21 mouse cellular contexts compared by ENCODE assay signal in genomic region chr4:107120676-107121075, GRCm38 (mm10). TPM values are rescaled to one million over a fixed set of nuclear protein-coding genes. Genes with fewer than 3 reads are reported as not detected.
A peak's percentile ranks its signal among the peaks of the same experiment; 100 is the strongest.
DNase-seq lines count a peak whose midpoint lies in the region; ATAC-seq lines count a peak whose summit lies in the region.
"Had no signal": no experiment of that assay in that cellular context is flagged by ENCODE, and none has a peak within 500 bp of the region (broad histone marks: within the 10 kb centered on the region; RNA-seq: fewer than 3 reads in every experiment).

No protein-coding gene starts in this region.

- DNase-seq in forebrain, embryonic 10.5 days (ENCODE audit: extremely low spot score, low spot score): no peak
- DNase-seq in kidney, postnatal 4 days: no peak
- DNase-seq in urinary bladder, postnatal 14 days (ENCODE audit: low spot score): peak; percentile 24
- DNase-seq in urinary bladder, adult 18-20 months (ENCODE audit: low spot score in 2 of 2): no peak
- DNase-seq in frontal cortex, adult 2 months (ENCODE audit: extremely low spot score in 1 of 2, low spot score in 1 of 2): no peak
- no peak for DNase-seq in layer of hippocampus, postnatal 25 days (ENCODE audit: extremely low spot score in 1 of 2, low spot score in 1 of 2)
- DNase-seq: layer of hippocampus, postnatal 36 days; lung, adult 2 months; thymus, postnatal 25 days had no signal

- 0 out of 2 replicates have a peak, but pooled peaks cover 4% of the 10 kb centered on the region for H3K27me3 ChIP-seq in forebrain, embryonic 10.5 days (ENCODE audit: poor library complexity, severe bottlenecking)
- H3K27me3 ChIP-seq in forebrain, embryonic 12.5 days: peaks cover 3% of the 10 kb centered on the region; the same call in 1 of the 2 replicates
- no peaks in the 10 kb centered on the region for H3K27me3 ChIP-seq in kidney, embryonic 15.5 days
- H3K27me3 ChIP-seq: forebrain, embryonic 15.5 days had no signal

- H3K4me3 ChIP-seq in forebrain, embryonic 10.5 days: no peak overlapping the region
- H3K4me3 ChIP-seq in forebrain, embryonic 12.5 days (replicated peaks): no peak overlapping the region
- no peak overlapping the region for H3K4me3 ChIP-seq in kidney, embryonic 15.5 days (replicated peaks)
- H3K4me3 ChIP-seq: forebrain, embryonic 15.5 days; heart, adult 2 months; liver, embryonic 12.5 days had no signal

- peak overlapping the region; percentile 83 for H3K27ac ChIP-seq in forebrain, embryonic 10.5 days
- no peak overlapping the region for H3K27ac ChIP-seq in forebrain, embryonic 12.5 days
- H3K27ac ChIP-seq in kidney, embryonic 15.5 days: 0 out of 2 replicates have a peak overlapping the region, but pooled peaks have one; percentile 37
- H3K27ac ChIP-seq: forebrain, embryonic 15.5 days; heart, adult 2 months; liver, embryonic 12.5 days had no signal

- ATAC-seq in forebrain, embryonic 12.5 days (ENCODE audit: low FRiP score): no peak
- ATAC-seq in kidney, embryonic 15.5 days (replicated peaks; ENCODE audit: low FRiP score): no peak
- ATAC-seq: forebrain, embryonic 15.5 days had no signal

- H3K4me1 ChIP-seq in forebrain, embryonic 10.5 days: peaks cover 36% of the 10 kb centered on the region
- peaks cover 24% of the 10 kb centered on the region for H3K4me1 ChIP-seq in forebrain, embryonic 12.5 days
- peaks cover 16% of the 10 kb centered on the region; the same call in 1 of the 2 replicates for H3K4me1 ChIP-seq in kidney, embryonic 15.5 days

- no peaks in the 10 kb centered on the region for H3K36me3 ChIP-seq in forebrain, embryonic 10.5 days (replicated peaks)
- no peaks in the 10 kb centered on the region for H3K36me3 ChIP-seq in forebrain, embryonic 12.5 days (replicated peaks)
- no peaks in the 10 kb centered on the region for H3K36me3 ChIP-seq in kidney, embryonic 15.5 days
- H3K36me3 ChIP-seq: forebrain, embryonic 15.5 days; liver, embryonic 12.5 days had no signal

- H3K9ac ChIP-seq in forebrain, embryonic 12.5 days: no peak overlapping the region
- H3K9ac ChIP-seq in kidney, embryonic 15.5 days: no peak overlapping the region
- H3K9ac ChIP-seq: forebrain, embryonic 15.5 days; liver, embryonic 12.5 days had no signal

- WGBS in forebrain, embryonic 10.5 days: 94% methylated on average over 6 of the region's 6 CpGs
- WGBS in forebrain, embryonic 12.5 days: 93% methylated on average over 6 of the region's 6 CpGs
- 89% methylated on average over 6 of the region's 6 CpGs for WGBS in kidney, embryonic 15.5 days

- no peaks in the 10 kb centered on the region for H3K9me3 ChIP-seq in forebrain, embryonic 10.5 days
- no peaks in the 10 kb centered on the region for H3K9me3 ChIP-seq in forebrain, embryonic 12.5 days
- H3K9me3 ChIP-seq in kidney, embryonic 15.5 days (replicated peaks): no peaks in the 10 kb centered on the region
- H3K9me3 ChIP-seq: forebrain, embryonic 15.5 days; liver, embryonic 12.5 days had no signal

- no peak overlapping the region for H3K4me2 ChIP-seq in forebrain, embryonic 12.5 days
- no peak overlapping the region for H3K4me2 ChIP-seq in kidney, embryonic 15.5 days
- H3K4me2 ChIP-seq: forebrain, embryonic 15.5 days; liver, embryonic 12.5 days had no signal

RNA-seq across cellular contexts. Expression of gene Cdcp2, which starts 24.0 kb away (rescaled TPM):
- 0.06 TPM in 1 of 2 replicates, not detected in the other for polyA plus RNA-seq in forebrain, embryonic 10.5 days (2016; fragmentation: Nextera tagmentation; extraction: Ambion mirVana)
- polyA plus RNA-seq in forebrain, embryonic 12.5 days (2016; fragmentation: Nextera tagmentation; extraction: Ambion mirVana): not detected in 2 replicates
- 0.08 and 0.12 TPM in 2 replicates for polyA plus RNA-seq in kidney, embryonic 15.5 days (2015; fragmentation: Nextera tagmentation; extraction: Ambion mirVana)
- polyA plus RNA-seq in frontal cortex, adult 2 months (2012; rRNA removed): 0.06 TPM in 1 of 2 replicates, not detected in the other
- not detected for total RNA-seq in layer of hippocampus, postnatal 25 days (2021)
- total RNA-seq: adrenal gland, adult 2 months; gastrocnemius, postnatal 25 days; heart, adult 2 months; heart, postnatal 4 days; layer of hippocampus, adult 18-20 months; layer of hippocampus, postnatal 36 days; left cerebral cortex, postnatal 25 days had no signal
- polyA plus RNA-seq: embryonic facial prominence, embryonic 11.5 days; forebrain, embryonic 15.5 days; heart, adult 2 months; heart, embryonic 14.5 days; liver, embryonic 12.5 days; lung, adult 2 months had no signal

RNA-seq across cellular contexts. Expression of gene Cyb5rl, which starts 53.9 kb away (rescaled TPM):
- 8.9 and 11.3 TPM in 2 replicates for polyA plus RNA-seq in forebrain, embryonic 10.5 days (2016; fragmentation: Nextera tagmentation; extraction: Ambion mirVana)
- polyA plus RNA-seq in forebrain, embryonic 12.5 days (2016; fragmentation: Nextera tagmentation; extraction: Ambion mirVana): 6.0 and 7.0 TPM in 2 replicates
- polyA plus RNA-seq in kidney, embryonic 15.5 days (2015; fragmentation: Nextera tagmentation; extraction: Ambion mirVana): 11.1 and 12.1 TPM in 2 replicates
- 5.0 and 7.8 TPM in 2 replicates for polyA plus RNA-seq in frontal cortex, adult 2 months (2012; rRNA removed)
- total RNA-seq in layer of hippocampus, postnatal 25 days (2021): 1 to 10 TPM; 5.8 to 6.6 TPM

RNA-seq across cellular contexts. Expression of gene Mrpl37, which starts 54.0 kb away (rescaled TPM):
- 131 and 132 TPM in 2 replicates for polyA plus RNA-seq in forebrain, embryonic 10.5 days (2016; fragmentation: Nextera tagmentation; extraction: Ambion mirVana)
- polyA plus RNA-seq in forebrain, embryonic 12.5 days (2016; fragmentation: Nextera tagmentation; extraction: Ambion mirVana): 81.5 and 83.2 TPM in 2 replicates
- 108 TPM in 2 replicates for polyA plus RNA-seq in kidney, embryonic 15.5 days (2015; fragmentation: Nextera tagmentation; extraction: Ambion mirVana)
- polyA plus RNA-seq in frontal cortex, adult 2 months (2012; rRNA removed): 72.7 and 76.4 TPM in 2 replicates
- total RNA-seq in layer of hippocampus, postnatal 25 days (2021): 10 to 100 TPM; 58.7 to 60.6 TPM

RNA-seq across cellular contexts. Expression of gene Tmem59, which starts 57.5 kb away (rescaled TPM):
- polyA plus RNA-seq in forebrain, embryonic 10.5 days (2016; fragmentation: Nextera tagmentation; extraction: Ambion mirVana): 244 and 249 TPM in 2 replicates
- polyA plus RNA-seq in forebrain, embryonic 12.5 days (2016; fragmentation: Nextera tagmentation; extraction: Ambion mirVana): 289 and 296 TPM in 2 replicates
- polyA plus RNA-seq in kidney, embryonic 15.5 days (2015; fragmentation: Nextera tagmentation; extraction: Ambion mirVana): 455 and 483 TPM in 2 replicates
- 224 and 231 TPM in 2 replicates for polyA plus RNA-seq in frontal cortex, adult 2 months (2012; rRNA removed)
- total RNA-seq in layer of hippocampus, postnatal 25 days (2021): 100 to 1,000 TPM; 200 to 222 TPM

RNA-seq across cellular contexts. Expression of gene Tceanc2, which starts 58.2 kb away (rescaled TPM):
- 21.4 and 33.5 TPM in 2 replicates for polyA plus RNA-seq in forebrain, embryonic 10.5 days (2016; fragmentation: Nextera tagmentation; extraction: Ambion mirVana)
- polyA plus RNA-seq in forebrain, embryonic 12.5 days (2016; fragmentation: Nextera tagmentation; extraction: Ambion mirVana): 22.1 and 26.5 TPM in 2 replicates
- polyA plus RNA-seq in kidney, embryonic 15.5 days (2015; fragmentation: Nextera tagmentation; extraction: Ambion mirVana): 26.9 and 32.1 TPM in 2 replicates
- polyA plus RNA-seq in frontal cortex, adult 2 months (2012; rRNA removed): 7.2 and 8.1 TPM in 2 replicates
- 10 to 100 TPM; 18.6 to 20.1 TPM for total RNA-seq in layer of hippocampus, postnatal 25 days (2021)
